ENCODE assay signal across 8 mouse cellular contexts in the genomic region with DNA sequence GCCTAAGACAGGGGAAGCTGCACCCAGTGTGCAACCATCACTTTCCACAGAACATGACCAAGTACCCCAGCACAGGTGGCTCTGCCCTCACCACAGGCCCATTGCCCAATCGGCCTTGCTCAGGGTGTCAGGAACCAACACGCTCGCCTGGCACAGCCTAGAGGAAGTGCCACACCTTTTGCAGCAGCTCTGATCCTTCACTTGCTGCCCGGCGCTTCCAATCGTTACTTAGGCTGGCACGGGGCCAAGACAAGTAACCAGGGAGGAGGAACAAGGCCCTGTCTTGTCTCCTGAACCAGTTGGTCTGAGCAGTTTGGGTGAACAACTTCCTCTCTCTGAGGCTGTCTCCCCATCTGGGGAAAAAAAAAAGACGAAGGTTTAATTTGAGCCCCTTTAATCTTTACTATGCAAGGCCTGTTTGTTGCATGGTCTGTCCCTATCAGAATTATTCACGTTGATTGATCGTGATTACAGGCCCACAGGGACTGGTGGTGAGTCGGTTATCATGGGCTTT. TPM values are rescaled to one million over a fixed set of nuclear protein-coding genes. Genes with fewer than 3 reads are reported as not detected.
DNase-seq lines count a peak whose midpoint lies in the region; ATAC-seq lines count a peak whose summit lies in the region.

No protein-coding gene starts in this region.

- H3K36me3 ChIP-seq in intestine, embryonic 15.5 days = no peaks in the 10 kb centered on the region
- H3K36me3 ChIP-seq in stomach, embryonic 16.5 days (ENCODE audit: control insufficient read depth, insufficient read depth, low read length) = no peaks in the 10 kb centered on the region

- no peaks in the 10 kb centered on the region for H3K9me3 ChIP-seq in intestine, embryonic 15.5 days
- no peaks in the 10 kb centered on the region for H3K9me3 ChIP-seq in stomach, embryonic 16.5 days (replicated peaks; ENCODE audit: control insufficient read depth, low read length)

- no peak overlapping the region for H3K4me3 ChIP-seq in intestine, embryonic 15.5 days (replicated peaks)
- H3K4me3 ChIP-seq in stomach, embryonic 16.5 days (replicated peaks; ENCODE audit: low read length) = no peak overlapping the region

- peaks cover 9% of the 10 kb centered on the region; the same call in 1 of the 2 replicates for H3K4me1 ChIP-seq in intestine, embryonic 15.5 days (replicated peaks)
- 0 out of 2 replicates have a peak, but pooled peaks cover 3% of the 10 kb centered on the region for H3K4me1 ChIP-seq in stomach, embryonic 16.5 days (ENCODE audit: control insufficient read depth, insufficient read depth, low read length)

- ATAC-seq in intestine, embryonic 15.5 days = peak; percentile 81
- ATAC-seq in stomach, embryonic 16.5 days (ENCODE audit: insufficient read depth, low FRiP score) = peak; percentile 72

- 44% methylated on average over 11 of the region's 11 CpGs for WGBS in intestine, embryonic 15.5 days
- 38% methylated on average over 11 of the region's 11 CpGs for WGBS in stomach, embryonic 16.5 days

- no peak overlapping the region for H3K27ac ChIP-seq in intestine, embryonic 15.5 days
- H3K27ac ChIP-seq in stomach, embryonic 16.5 days (ENCODE audit: low read length) = peak overlapping the region; percentile 60; the same call in 1 of the 2 replicates

- DNase-seq in cerebellum, adult 9-11 months = peak; percentile 25
- DNase-seq in cerebellum, adult 11 months = no peak
- DNase-seq in right cerebral cortex, postnatal 14 days = peak; percentile 44
- DNase-seq in right cerebral cortex, adult 18-20 months = no peak
- peak; percentile 60 for DNase-seq in lung, postnatal 36 days
- DNase-seq in frontal cortex, postnatal 14 days (ENCODE audit: low spot score in 2 of 2) = no peak

- H3K4me2 ChIP-seq in intestine, embryonic 15.5 days (replicated peaks) = no peak overlapping the region
- no peak overlapping the region for H3K4me2 ChIP-seq in stomach, embryonic 16.5 days (ENCODE audit: low read depth, low read length)

- no peak overlapping the region for H3K9ac ChIP-seq in intestine, embryonic 15.5 days
- H3K9ac ChIP-seq in stomach, embryonic 16.5 days (ENCODE audit: low read length) = no peak overlapping the region

- no peaks in the 10 kb centered on the region for H3K27me3 ChIP-seq in intestine, embryonic 15.5 days (replicated peaks)
- H3K27me3 ChIP-seq in stomach, embryonic 16.5 days (ENCODE audit: control insufficient read depth, insufficient read depth, low read length) = no peaks in the 10 kb centered on the region

RNA-seq across cellular contexts. Expression of a gene that starts 17.4 kb away (rescaled TPM):
- polyA plus RNA-seq in intestine, embryonic 15.5 days (2015; fragmentation: Nextera tagmentation; extraction: Ambion mirVana) = 59.8 and 61.2 TPM in 2 replicates
- 30.8 and 36.0 TPM in 2 replicates for polyA plus RNA-seq in stomach, embryonic 16.5 days (2015; fragmentation: Nextera tagmentation; extraction: Ambion mirVana)

RNA-seq across cellular contexts. Expression of a gene that starts 60.0 kb away (rescaled TPM):
- polyA plus RNA-seq in intestine, embryonic 15.5 days (2015; fragmentation: Nextera tagmentation; extraction: Ambion mirVana) = 10.6 and 11.6 TPM in 2 replicates
- 25.7 and 28.9 TPM in 2 replicates for polyA plus RNA-seq in stomach, embryonic 16.5 days (2015; fragmentation: Nextera tagmentation; extraction: Ambion mirVana)

Comparison
In these comparisons a context has a peak if more than half of its experiments do, and no peak if none do; other contexts are left out.
1. DNase-seq: peak in cerebellum, adult 9-11 months (single experiment), right cerebral cortex, postnatal 14 days (single experiment) and lung, postnatal 36 days (single experiment); none in cerebellum, adult 11 months (single experiment), right cerebral cortex, adult 18-20 months (single experiment) and frontal cortex, postnatal 14 days (0 of 2).